Mouse (Mus musculus) ES-E14 (cell line): ENCODE measurements around the gene Siae.

Experiments used
- CHD2 ChIP-seq: IDR thresholded peaks from 2 replicates; pipeline ENCODE4 v1.6.1; 2014; ENCODE audit warnings: mild to moderate bottlenecking, low read depth, low read length, inconsistent platforms
- HCFC1 ChIP-seq: IDR thresholded peaks from 2 replicates; pipeline ENCODE4 v1.6.1; 2012; ENCODE audit warnings: low read length, inconsistent platforms, borderline replicate concordance; ENCODE audit not compliant: insufficient read depth
- MAFK ChIP-seq: IDR thresholded peaks from 2 replicates; pipeline ENCODE4 v1.6.1; 2014; ENCODE audit warnings: mild to moderate bottlenecking, low read depth, low read length, inconsistent platforms; ENCODE audit not compliant: insufficient read depth
- ZC3H11A ChIP-seq: IDR thresholded peaks from 2 replicates; pipeline ENCODE4 v1.6.1; 2012; ENCODE audit warnings: low read depth, mild to moderate bottlenecking, inconsistent platforms, low read length, borderline replicate concordance
- ZNF384 ChIP-seq: IDR thresholded peaks from 2 replicates; pipeline ENCODE4 v1.6.1; 2012; ENCODE audit warnings: low read depth, low read length, inconsistent platforms

DNA sequence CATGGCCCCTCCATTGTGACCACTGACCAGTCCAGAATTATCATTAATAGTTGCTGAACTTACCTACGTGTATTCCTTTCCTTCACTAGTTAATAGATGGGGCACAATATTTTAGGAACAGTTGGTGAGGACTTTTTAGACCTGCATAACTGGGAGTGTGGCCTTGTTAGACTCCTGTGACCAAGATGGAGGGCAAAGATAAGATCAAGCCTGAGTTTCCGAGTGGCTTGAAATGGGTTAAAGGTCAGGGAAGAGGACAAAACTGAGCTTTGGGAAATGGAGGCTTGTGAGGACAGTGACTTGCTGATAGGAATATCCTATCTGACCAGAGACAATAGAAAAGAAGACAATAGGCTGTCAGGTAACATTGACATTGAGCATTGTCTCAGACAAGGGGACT lies 30.0 kb upstream of the Siae start:
- TF ChIP-seq CHD2: no peak
- TF ChIP-seq HCFC1: no peak
- no peak for TF ChIP-seq ZC3H11A
- no peak for TF ChIP-seq ZNF384
- TF ChIP-seq MAFK: no peak
